Mouse (Mus musculus) kidney, postnatal 25 days (tissue): ENCODE data around the gene Grxcr1.

Source experiments
- DNase-seq, 2 experiments: peaks; one replicate each; pipeline ENCODE4 v3.0.0; 2021; ENCODE audit warnings: mixed read lengths in 2 of 2

Gene Grxcr1

DNA sequence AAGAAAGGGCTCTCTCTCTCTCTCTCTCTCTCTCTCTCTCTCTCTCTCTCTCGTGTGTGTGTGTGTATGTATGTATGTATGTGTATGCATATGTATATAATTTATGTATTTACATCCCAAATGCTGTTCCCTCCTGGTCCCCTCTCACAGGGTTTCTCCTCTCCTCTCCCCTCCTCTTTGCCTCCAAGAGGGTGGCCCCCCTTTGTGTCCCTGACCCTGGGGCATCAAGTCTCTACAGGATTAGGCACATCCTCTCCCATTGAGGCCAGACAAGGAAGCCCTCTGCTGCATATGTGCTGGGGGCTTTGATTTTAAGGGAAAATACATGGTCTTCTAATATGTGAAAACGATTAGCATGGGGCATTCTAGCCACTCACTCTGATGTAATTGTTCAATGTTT is 61.5 kb downstream of the Grxcr1 start:
- no peak for DNase-seq

GRCm38 (mm10) chr5:68097665-68098624 is 66.3 kb downstream of the Grxcr1 start:
- DNase-seq: no peak

DNA sequence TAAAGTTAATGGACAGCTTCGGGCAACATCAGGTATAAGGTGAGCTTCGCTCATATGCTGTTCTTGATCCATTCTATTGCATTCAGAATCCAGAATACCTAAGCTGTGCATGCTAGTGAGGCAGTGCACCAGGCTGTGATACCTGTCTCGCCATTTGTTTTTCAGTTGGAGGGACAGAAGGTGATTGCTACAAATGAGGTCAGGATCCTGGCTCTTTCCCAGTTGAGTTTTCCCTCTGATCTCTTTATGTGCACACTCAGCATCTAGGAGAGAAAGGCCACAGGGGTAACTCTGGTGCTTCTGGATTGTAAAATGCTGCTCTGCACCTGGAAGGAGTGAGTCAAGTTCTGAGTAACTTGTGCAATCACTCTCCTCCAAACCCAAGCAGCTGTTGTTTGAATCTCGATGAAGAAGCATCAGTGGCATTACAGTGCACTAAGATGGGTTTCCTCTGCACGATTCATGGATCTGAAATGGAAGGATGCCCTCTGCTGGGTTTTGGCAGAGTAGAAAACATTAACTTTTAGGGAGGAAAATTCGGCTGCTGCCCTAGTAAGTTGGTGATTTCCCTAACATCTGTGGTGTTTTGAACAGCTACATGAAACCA is 80.9 kb downstream of the Grxcr1 start:
- no peak for DNase-seq

- DNase-seq: no peak
Measured at GRCm38 (mm10) chr5:68120880-68121279, 89.2 kb downstream of the Grxcr1 start.

GRCm38 (mm10) chr5:68122883-68123282 is 91.2 kb downstream of the Grxcr1 start:
- DNase-seq: no peak

- no peak for DNase-seq
Measured at GRCm38 (mm10) chr5:68125478-68125877, 93.8 kb downstream of the Grxcr1 start.

GRCm38 (mm10) chr5:68128421-68128820 is 96.8 kb downstream of the Grxcr1 start:
- DNase-seq: peak in 1 of 2 experiments; percentile 6

DNA sequence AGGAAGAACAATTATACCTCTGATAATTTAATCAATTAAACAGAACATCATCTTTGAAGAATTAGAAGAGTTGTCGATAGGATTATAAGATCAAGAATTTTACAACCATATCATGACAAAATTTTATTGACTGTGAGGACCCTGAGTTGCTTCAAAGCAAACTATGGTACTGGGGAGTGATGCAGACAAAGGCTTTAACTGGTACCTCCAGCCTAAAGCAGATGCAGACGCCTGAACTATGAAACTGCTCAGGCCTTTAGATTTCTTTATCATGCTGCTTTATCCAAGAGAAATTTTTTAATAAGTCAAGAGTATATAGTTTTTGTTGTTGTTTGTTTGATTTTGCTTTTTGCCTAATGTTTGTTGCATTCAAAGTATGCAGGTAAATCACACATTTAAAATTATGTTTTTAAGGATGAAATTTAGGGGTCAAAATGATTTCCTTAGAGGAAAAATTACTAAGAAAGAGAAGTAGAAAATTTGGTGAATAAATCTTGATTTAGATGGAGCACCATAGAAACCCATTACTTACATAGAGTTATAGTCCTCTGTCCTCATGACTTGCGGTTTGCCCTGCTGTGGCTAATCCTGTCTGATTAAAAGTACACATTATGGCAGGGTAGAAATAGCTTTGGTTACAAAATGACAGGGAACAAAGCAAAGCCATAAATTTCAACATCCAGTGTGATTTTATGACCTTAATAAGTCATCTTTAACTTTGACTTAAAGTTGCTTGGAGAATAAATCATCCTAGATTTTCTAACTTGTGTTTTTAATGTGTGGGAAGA is 97.4 kb downstream of the Grxcr1 start:
- DNase-seq: no peak

GRCm38 (mm10) chr5:68146818-68147217 is 115.2 kb downstream of the Grxcr1 start:
- DNase-seq: no peak

DNA sequence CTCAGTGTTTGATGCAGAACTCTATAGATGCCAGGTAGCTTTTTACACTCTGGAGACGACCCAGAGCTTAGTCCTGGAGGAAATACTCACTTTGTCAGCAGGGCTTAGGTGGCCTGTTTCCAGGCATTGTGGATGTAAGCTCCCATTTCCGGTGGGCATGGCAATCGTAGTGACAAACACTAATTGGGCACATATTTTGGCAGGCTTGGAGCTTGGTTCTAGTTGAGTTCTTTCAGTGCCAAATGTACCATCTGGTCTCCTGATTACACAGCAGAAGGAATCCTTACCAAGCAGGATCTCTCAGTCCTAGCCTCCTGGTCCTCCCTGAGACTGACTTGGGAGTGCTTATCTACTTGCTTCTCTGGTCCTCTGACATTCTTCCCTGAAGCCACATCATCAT is 118.3 kb downstream of the Grxcr1 start:
- DNase-seq: no peak

DNA sequence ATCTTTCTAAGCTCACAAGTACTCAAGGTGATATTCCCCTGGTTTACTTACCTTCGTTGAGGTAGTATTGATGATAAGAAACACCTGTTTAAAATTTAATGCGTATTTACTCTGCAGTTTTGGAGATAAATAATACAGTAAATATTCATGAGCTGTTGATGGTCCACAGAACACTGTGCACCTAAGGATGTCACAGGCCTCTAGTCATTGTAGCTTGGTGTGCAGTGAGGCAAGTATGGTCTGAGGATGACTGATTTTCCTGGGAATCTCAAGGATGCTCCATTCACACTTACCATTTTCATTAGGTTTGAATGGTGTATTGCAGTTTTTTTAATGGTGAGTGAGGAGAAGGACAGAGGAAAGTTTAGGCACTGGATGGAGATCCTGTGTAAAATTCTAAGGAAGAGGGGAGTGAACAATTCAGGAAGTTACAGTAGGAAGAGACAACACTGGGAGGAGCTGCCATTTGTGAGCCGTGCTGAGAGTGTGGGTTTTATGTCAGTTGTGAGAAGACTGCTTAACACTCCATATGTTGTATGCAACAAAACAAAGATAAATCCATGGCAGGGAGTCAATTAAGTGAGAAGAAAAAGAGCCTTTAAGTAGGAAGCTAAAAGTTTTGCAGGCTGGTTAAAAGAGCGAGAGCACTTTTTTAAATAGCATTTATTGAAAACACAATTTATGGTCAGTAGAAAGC is 118.9 kb downstream of the Grxcr1 start:
- DNase-seq: no peak

DNA sequence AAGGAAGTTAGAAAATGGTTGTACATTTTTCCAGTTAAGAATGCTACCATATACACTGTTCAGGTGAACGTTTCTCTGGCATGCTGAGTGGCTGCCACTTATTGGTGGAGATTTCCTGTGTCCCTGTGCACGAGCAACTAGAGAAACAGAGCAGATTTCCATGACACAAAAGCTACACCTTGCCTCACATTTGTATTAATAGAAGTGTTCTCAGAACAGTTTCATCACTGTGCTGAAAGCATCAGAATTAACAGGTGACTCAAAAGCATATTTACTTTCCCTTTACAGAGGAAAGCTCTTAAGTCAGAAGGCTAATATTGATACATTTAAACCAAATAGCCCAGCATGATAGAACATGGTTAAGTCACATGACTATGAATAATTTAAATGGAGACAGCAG is 130.9 kb downstream of the Grxcr1 start:
- DNase-seq: no peak

DNA sequence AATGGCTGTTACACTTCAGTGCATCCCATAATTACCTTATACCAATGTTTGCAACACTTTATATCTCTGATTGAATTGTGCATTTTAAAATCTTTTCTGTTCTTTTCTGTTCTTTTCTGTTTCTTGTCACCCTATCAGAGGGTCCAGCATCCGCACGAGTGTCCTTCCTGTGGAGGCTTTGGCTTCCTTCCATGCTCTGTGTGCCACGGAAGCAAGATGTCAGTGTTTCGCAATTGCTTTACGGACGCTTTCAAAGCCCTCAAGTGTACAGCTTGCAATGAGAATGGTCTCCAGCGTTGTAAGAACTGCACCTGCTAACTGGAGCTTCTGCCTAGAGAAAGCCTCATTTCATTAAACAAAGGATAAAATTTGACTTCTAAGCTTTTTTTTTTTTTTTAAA is 134.3 kb downstream of the Grxcr1 start:
- no peak for DNase-seq
